Mouse (Mus musculus) Muller cell, postnatal 12 days (primary cell): ENCODE data around the gene Slc39a11.

Experiments used
- DNase-seq: peaks from one replicate; pipeline ENCODE4 v3.0.0-alpha.2; 2015; ENCODE audit errors: inconsistent ontology term

Slc39a11 gene

GRCm38 (mm10) chr11:113649353-113650210 is at the start of gene Slc39a11:
Gene Slc39a11, minus strand, starts transcription at chr11:113650079.
- peak; percentile 76 for DNase-seq

DNA sequence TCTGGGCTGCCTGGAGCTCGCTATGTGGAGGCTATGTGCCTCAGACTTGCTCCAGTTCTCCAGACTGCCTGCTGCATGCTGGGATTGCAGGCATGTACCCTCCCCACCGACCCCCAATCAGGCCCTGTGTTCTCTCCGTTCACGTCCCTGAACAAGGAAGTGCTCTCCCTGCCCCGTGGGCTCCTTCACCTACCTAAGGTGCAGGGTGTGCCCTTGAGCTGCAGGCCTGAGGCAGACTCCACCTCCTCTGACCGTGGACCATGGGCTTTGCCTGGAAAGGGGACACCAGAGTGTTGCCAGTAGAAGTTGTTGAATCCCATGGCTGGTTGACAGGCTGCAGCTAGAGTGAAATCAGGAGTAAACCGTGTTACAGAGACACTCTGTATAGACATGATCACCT is 49.8 kb upstream of the Slc39a11 start:
- no peak for DNase-seq

- DNase-seq, result no peak
Observed at GRCm38 (mm10) chr11:113698013-113698545, 48.2 kb upstream of the Slc39a11 start.

GRCm38 (mm10) chr11:113697571-113697970 is 47.7 kb upstream of the Slc39a11 start:
- no peak for DNase-seq

GRCm38 (mm10) chr11:113691851-113692250 is 42.0 kb upstream of the Slc39a11 start:
- no peak for DNase-seq

- DNase-seq, result no peak
Observed at GRCm38 (mm10) chr11:113691318-113691717, 41.4 kb upstream of the Slc39a11 start.

DNA sequence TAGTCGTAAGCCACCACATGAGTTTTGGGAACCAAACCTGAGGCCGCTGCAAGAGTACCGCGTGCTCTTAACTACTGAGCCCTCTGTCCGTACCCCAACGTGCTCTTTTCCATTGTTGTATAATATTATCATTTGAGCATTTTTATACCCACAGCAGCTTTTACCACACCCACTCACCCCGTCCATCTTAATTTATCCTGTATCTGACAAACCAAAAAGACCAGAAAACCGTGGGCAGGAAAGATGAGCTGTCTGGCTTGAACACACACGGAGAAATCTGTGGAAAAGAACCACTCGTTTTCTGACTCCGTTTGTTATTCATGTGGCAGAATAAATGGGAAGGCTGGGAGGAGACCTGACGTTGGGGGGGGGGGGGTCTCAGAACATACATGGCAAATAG is 40.6 kb upstream of the Slc39a11 start:
- DNase-seq, result no peak

- no peak for DNase-seq
Observed at GRCm38 (mm10) chr11:113687031-113687430, 37.2 kb upstream of the Slc39a11 start.

DNA sequence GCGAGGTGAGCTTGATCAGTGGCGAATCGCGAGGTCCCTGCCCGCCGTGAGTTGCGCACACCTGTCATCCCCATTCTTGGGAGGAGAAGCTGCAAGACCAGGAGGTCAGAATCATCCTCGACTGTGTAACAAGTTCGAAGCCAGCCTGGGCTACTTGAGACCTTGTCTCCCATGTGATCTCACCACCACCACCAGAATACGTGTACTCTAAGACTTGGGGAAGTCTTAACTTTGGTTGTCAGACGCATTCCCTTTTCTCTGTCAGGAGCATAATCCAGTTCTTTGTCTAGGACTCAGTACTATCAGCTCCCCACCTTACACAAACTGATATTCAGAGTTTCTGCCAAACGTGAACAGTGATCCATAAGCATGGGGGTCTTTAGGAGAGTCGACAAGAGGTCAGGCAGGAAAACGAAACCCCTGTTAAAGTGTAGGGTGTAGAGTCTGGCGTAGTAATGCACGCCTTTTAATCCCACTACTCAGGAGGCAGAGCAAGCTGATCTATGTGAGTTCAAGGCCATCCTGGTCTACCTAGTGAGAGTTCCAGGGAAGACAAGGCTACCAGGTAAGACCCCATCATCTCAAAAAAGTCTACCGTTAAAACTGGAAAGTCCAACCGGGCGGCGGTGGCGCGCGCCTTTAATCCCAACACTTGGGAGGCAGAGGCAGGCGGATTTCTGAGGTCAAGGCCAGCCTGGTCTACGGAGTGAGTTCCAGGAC is 35.0 kb upstream of the Slc39a11 start:
- no peak for DNase-seq

GRCm38 (mm10) chr11:113683957-113684706 is 34.3 kb upstream of the Slc39a11 start, which contains the start of the genes Fam104a and D11Wsu47e:
Gene Fam104a, minus strand, starts transcription at chr11:113684155.
Gene D11Wsu47e, plus strand, starts transcription at chr11:113684412.
- peak; percentile 98 for DNase-seq

DNA sequence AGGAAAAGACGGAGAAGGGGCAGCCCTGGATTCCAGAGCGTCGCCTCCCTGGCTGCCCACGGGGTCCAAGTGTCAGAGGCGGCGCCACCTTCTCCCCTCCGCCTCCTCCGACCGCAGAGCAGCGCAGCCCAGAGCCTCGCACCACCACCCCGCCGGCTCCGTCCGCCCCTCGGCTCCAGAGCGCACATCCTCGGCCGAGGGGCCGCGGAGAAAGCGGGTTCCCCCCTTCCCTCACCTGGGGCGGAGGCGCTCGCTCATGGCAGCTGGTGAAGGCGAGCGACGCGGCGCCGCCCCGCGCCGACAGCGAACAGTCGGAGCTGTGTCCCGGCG is 33.7 kb upstream of the Slc39a11 start:
- DNase-seq, result no peak

GRCm38 (mm10) chr11:113682897-113683626 is 33.2 kb upstream of the Slc39a11 start:
- DNase-seq, result peak; percentile 78

DNA sequence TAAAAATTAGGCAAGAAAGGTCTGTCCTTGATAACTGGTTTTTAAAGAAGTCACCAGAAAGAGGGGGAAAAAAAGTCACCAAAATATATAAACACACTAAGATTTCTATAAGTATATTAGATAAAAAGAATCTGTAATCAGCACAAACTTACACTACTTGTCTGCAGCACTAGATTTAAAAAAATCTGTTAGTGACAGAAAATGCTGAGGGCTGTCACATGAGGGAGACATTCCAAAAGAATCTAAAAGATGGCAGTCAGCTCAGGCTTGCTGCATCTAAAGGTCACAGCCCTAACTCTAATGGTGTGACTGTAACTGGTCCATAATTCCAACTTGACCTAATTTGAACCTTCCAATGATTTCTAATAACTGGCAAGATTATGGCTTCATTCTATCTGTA is 32.1 kb upstream of the Slc39a11 start:
- no peak for DNase-seq

GRCm38 (mm10) chr11:113680954-113681353 is 31.1 kb upstream of the Slc39a11 start:
- no peak for DNase-seq

- DNase-seq, result no peak
Observed at GRCm38 (mm10) chr11:113678373-113678772, 28.5 kb upstream of the Slc39a11 start.

GRCm38 (mm10) chr11:113677378-113677777 is 27.5 kb upstream of the Slc39a11 start:
- DNase-seq, result no peak

DNA sequence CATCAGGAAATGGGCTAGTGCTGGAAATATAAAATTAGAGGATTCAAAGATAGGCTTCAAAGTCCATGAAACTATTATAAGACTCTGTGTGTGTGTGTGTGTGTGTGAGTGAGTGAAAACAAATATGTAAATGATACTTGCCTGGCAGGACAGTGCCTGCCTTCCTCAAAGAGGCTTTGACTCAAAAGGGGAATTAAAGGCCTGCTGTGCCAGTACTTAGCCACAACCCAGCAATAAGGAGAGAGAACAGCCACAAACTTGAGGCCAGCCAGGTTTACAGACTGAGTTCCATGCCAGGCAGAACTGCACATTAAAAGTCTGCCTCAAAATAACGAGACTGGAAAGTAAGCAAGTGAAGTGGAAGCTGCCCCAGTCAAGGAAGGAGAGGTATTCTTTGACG is 27.0 kb upstream of the Slc39a11 start:
- no peak for DNase-seq

- no peak for DNase-seq
Observed at GRCm38 (mm10) chr11:113674595-113674994, 24.7 kb upstream of the Slc39a11 start.

DNA sequence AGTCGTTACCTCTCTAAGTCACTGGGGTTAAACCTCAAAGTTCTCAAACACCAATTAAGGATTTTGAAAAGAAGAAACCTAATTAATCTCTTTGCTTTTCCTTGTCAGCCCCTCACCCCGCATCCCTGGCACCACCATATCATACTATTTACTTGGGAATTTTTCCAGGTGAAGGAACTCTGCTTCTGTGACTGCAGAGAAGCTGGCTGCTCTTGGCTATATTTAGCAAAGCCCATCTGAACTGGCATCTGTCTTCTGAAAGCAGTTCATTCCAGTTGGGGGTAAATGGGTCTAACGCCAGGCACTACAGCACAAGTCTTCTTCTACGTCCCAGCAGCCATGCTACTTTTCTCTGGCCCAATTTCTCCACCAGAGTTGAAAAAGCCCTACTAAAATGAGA is 23.7 kb upstream of the Slc39a11 start:
- DNase-seq, result no peak

DNA sequence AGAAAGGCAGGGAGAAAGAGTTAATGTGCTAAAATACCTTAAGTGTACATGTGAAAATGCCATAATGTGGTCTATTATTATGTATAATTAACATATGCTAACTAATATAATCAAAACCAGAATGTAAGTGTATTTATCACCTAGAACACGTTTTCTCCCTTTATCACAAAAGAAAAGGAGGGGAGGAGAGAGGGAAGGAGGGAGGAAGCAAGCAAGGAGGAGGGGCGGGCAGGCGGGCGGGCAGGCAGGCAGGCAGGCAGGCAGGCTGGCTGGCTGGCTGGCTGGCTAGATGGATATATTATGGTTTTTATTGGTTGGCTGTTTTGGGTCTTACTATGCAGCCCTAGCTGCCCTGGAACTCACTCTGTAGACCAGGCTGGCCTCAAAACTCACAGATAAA is 19.8 kb upstream of the Slc39a11 start:
- no peak for DNase-seq

GRCm38 (mm10) chr11:113668857-113669256 is 19.0 kb upstream of the Slc39a11 start:
- no peak for DNase-seq
